Mouse (Mus musculus) testis, adult 2 months (tissue): ENCODE measurements around the gene Prdm15.

Experiments
- CTCF ChIP-seq: fragments of 200-500 bp; IDR thresholded peaks from 2 replicates; pipeline ENCODE4 v1.5.1; 2012; ENCODE audit warnings: low read depth, mild to moderate bottlenecking, inconsistent platforms, low read length, moderate library complexity; ENCODE audit not compliant: control insufficient read depth, insufficient read depth, insufficient replicate concordance
- POLR2A ChIP-seq: fragments of 200-500 bp; IDR thresholded peaks from 2 replicates; pipeline ENCODE4 v1.6.1; 2012; ENCODE audit warnings: low read depth, mild to moderate bottlenecking, inconsistent platforms, low read length, moderate library complexity; ENCODE audit not compliant: control insufficient read depth

GRCm38 (mm10) chr16:97748421-97748820, 103.2 kb downstream of the Prdm15 start:
- TF ChIP-seq CTCF (no peak), POLR2A (no peak)
